Mouse (Mus musculus) WW6 (cell line): ENCODE results near the gene Prkn.

ENCODE experiments used
- DNase-seq: peaks from one replicate; pipeline ENCODE4 v3.0.0-alpha.2; 2013; ENCODE audit warnings: low read depth, low spot score

Prkn gene

DNA sequence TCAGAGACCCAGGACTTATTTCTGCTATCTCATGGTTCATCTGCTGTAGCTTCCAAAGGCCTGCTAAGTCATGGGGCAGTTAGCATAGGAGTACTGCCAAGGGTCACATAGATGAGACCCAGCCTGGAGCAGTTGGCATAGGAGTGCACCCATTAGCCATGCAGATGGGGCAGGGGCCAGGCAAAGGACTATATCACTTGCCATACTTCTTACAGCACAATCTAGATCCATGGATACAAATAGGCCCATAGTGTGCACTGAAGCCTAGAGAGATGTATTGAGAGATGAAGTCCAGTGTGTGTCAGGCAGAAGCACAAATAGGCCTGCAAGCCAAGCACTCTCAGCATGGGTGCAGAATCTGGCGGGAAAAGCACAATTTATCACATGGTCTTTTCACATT is 802.1 kb downstream of the Prkn start:
- DNase-seq = no peak

DNA sequence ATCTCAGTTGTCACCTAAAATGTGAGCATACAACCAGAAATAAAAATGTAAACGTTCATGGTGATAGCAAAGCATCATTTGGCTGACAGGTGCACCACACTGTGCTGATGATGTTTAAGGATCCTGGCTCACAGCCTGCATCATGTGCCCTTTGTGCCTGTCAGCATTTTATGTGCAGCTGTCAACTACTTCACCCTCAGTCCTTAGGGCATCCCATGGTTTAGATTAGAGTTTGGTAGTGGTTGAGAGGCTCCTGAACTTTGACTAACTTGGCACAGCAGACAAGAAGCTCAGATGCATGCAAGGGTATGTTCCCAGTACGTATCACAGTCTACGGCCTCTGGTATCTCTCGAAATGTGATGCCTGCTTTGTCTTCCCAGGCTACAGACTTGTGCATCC is 803.8 kb downstream of the Prkn start:
- no peak for DNase-seq

GRCm38 (mm10) chr17:11644873-11645464 is 804.8 kb downstream of the Prkn start:
- DNase-seq = no peak

GRCm38 (mm10) chr17:11656397-11656796 is 816.2 kb downstream of the Prkn start:
- no peak for DNase-seq

DNA sequence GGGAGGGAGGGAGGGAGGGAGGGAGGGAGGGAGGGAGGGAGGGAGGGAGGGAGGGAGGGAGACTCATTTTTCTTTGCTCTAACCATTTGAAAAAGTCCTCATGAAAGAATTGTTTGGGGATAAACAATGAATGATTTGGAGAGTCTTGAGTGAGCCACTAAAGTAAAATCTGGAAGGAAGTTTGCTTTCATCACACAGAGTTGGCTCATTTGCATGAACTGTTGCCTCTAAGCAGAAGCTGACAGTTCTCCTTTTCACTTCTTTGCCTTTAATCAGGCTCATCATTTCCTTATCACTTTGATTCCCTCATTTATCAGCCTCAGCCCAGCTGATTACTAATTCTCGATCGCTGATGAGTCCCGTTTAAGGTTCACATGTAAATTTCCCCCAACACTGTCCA is 816.7 kb downstream of the Prkn start:
- DNase-seq = no peak

GRCm38 (mm10) chr17:11661898-11662297 is 821.7 kb downstream of the Prkn start:
- no peak for DNase-seq

DNA sequence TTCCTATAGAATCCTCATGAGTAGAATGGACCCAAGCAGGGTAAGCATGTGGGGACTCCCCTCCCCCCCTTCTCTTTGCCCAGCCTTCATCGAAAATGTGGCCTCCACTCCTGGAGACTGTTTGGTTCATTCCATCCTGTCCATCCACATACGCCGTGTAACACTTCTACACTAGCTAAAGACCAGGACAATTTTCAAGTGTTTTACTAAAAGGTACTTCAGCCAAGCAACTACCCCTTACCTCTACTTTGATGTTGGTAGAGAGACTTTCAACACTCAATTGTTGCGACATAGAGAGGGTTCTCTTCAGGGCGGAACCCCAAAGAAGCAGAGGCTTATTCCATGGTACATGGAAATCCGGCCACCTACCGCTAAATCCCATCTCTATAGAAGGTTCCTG is 823.3 kb downstream of the Prkn start:
- DNase-seq = no peak

- no peak for DNase-seq
Observed at GRCm38 (mm10) chr17:11664610-11665345, 824.6 kb downstream of the Prkn start.

DNA sequence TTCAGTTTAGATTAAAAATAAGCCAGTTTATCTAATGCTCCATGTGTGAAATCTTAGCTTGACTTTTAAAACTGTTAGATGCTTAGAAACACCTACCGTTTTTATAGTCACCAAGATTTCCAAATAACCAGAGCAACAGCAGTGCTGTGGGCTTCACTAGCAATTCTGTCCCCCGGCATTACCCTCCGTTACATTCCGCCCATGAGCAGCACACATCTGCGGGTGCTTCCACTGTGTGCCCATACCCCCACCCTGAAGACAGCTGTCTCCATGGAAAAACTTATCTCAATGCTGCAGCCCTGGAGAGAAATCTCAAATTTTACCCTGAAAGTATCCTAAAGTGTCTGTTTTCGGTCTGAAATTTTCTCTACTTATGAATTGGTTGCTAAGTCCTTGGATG is 839.5 kb downstream of the Prkn start:
- DNase-seq = no peak

- DNase-seq = no peak
Observed at GRCm38 (mm10) chr17:11680456-11680855, 840.3 kb downstream of the Prkn start.

DNA sequence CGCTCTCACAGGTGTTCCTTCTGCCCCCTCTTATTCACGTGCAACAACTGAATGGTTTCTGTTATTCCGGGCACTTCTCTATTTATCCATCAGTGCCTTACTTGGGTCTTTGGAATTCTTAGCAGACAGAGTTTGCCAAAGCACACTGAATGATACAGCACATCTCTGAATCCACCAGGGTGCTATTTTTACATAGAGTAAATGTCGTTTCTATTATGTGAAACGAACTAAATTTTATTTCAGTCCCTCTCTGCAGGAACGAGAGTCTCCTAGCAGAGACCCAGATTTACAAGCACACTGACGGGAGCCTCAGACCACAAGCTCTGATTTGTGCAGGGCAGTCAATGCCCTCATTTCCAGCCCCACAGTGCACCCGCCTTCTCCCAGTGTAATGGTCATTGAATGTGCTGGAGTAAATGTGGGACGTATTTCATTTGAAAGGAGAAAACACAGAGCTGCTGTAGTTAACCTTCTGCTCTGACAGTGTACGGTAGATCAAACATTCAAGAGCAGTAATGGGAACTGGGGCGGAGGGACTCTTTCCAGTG is 841.7 kb downstream of the Prkn start:
- DNase-seq = no peak

DNA sequence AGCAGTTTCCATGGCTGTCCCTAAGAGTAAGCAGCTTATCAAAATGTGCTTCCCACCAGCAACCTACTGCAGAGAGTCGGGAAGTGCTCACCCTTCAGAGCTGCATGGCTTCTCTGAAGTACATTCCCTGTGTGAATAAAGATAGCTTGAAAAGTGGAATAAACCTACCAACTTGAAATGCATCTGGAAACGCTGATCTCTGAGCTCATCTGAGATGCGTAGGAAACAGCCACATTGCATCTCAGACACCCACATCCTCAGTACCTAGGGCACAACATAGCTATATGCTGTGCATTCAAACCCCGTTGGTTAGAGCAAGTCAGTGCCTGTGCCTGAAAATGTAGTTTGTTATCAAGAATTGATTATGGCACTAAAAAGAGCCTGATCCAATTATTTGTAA is 864.8 kb downstream of the Prkn start:
- no peak for DNase-seq

DNA sequence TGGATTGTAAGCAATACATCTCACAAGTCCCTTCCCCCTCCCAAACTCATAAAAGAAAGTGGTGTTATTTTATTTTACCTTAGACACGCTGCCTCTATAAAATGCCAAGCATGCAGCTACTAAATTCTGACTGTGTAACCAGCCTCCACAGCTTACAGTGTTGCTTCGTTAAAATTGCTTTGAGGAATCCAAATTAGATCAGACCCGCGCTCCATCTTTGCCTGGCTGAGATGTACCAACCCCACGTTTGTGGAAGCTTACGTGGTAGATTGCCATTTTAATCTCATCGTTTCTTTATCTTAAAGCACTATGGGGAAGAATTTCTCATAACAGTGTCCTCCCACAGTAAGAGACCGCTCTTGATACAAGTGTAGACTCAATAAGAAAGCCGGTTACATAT is 865.6 kb downstream of the Prkn start:
- no peak for DNase-seq

DNA sequence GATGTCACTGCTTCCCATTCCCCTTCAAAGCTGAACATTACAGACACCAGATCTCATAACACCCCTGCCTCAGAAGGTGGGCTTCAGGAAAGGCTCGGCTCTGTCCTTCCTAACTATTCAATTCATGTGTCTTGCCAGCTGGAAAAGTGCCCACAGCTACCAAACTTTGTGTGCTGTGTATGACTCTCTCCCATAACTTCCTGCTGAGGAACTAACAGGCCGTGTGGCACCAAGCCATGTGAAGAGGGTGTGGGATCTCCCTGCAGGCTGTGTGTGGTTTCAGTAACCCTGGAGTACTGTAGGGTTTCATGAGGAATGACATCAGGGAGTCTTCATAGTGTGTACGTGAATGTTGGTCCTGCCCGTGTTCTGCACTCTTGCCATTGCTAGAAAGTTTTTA is 871.9 kb downstream of the Prkn start:
- DNase-seq = no peak

GRCm38 (mm10) chr17:11719801-11720200 is 879.6 kb downstream of the Prkn start:
- no peak for DNase-seq

DNA sequence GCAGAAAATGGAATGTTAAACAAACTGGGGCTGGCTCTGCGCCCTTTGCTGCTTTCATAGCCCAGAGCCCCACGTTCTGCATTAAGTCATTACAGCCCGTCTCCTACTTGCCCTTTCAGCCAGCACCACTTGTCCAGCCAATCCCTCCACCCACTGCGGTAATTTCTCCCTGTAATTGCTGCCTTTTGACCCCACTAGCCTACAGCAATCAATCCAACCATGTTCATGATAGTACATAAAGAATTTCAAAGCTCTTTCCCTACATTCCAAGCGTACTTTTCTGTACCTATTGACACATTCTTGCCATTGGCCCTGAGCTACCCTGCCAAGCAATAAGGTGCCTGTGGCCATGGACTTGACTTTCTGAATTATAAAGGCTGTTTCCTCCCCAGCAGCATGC is 881.7 kb downstream of the Prkn start:
- no peak for DNase-seq

DNA sequence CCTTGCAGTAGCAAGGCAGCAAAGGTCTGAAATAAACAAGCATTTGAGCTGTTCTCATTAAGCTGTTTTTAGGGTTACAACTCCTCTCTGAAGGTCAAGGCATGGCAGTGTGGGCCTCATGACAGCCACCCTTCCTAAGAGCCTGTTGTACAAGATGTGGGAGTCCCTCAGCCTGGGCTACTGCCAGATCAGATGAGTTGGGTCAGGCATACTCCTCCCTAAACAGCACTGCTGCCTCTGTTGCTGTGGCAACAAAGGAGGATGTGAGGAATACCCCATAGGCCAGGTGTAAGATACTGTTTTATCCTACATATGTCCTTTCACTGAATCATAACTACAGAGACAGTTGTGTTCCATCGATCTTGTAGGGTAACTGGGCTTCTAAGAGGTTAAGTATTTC is 882.3 kb downstream of the Prkn start:
- no peak for DNase-seq

GRCm38 (mm10) chr17:11724135-11724534 is 884.0 kb downstream of the Prkn start:
- no peak for DNase-seq

DNA sequence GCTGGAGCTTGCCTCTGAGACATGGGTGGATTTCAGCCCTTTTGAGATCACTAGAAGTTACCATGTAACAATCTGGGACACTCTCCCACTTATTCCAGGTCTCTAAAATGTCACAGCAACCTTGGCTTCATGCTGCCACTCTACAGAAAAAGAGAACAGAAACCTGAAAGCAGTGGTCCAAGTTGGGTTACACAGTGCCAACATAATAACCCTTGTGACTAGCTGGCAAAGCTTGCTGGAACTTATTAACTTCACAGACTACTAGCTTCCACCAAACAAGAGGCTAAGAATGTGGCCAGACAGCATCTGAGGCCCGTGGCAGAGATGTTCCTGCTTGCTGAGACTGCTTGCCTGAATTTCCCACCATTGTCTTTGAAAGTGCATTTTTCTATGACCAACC is 886.9 kb downstream of the Prkn start:
- DNase-seq = no peak

DNA sequence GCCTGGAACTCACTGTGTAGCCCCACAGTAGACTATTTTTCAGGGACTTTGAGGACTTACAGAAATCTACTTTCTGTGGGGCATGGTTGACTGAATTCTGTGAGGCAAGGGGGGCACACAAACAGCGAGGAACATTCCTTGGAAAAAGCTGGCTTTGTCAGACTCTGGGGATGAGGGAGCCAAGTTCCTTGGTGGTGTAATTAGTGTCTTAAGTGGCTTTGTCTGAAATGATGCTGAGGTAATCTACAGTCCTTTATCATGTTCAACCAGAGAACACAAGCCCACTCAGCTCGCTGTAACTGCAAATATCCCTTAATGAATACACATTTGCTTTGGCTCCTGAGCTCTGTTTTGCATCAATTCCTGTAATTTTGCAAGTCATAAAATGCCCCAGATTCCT is 888.1 kb downstream of the Prkn start:
- no peak for DNase-seq

- no peak for DNase-seq
Observed at GRCm38 (mm10) chr17:11730656-11731594, 890.7 kb downstream of the Prkn start.

GRCm38 (mm10) chr17:11735158-11735877 is 895.1 kb downstream of the Prkn start:
- DNase-seq = no peak
